Mouse (Mus musculus) kidney, adult 9 months (tissue): ENCODE measurements around the gene Il25.
"Not testable (repeated sequence)": the region's sequence is repeated elsewhere in the genome, so short reads cannot be mapped to it uniquely, and the experiment has no call there.

Source experiments
- DNase-seq: peaks from one replicate; pipeline ENCODE4 v3.0.0; 2022

The Il25 gene

DNA sequence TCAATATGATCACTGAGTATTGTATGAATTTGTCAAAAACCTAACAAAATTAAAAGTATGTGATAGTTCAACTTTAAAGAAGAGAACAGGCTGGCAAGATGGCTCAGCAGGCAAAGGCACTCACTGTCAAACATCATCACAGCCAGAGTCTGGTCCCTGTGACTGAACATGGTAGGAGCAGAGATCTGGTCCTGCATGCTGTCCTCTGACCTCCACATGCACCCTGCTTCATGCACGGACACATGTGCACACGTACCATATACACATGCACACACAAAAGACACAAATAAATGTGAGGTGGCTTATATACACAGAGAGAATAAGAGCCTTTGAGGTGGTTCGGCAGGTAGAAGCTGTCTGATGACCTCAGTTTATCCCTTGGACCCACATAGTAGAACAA lies 23.0 kb downstream of the Il25 start:
- no peak for DNase-seq

DNA sequence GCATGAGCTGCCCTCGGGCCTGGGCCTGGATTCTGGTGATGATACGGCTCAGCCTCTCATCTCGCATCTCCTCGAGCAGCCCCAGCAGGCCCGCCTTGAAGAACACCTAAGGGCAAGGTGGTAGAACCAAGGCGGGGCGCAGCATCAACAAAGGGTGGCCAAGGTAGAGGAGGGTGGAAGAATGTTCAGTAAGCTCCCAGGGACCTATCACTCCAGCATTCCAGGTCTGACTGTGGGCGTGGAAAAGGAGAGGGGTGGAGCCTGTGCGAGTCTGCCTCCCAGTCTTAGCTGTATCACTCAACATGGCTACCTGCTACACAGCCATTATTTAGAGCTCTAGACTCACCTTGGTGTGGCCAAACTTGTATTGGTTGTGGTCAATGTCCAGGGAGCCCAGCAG lies 24.0 kb downstream of the Il25 start:
- no peak for DNase-seq

DNA sequence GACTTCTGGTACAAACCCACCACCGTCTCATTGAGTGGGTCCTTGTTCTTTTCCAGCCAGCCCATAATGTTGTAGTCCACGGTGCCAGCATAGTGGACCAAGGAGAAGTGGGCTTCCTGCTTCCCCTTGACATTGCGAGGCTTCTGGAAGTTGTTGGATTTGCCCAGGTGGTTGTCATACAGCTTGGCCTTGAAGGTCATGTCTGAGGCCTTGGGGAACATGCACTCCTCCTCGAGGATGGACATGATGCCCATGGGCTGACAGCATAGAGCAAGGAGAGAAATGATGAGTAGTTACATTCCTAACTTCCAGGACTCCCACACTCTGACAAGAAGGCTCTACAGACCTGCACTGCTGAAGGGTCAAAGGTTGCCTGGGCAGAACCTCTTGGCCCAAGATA lies 26.0 kb downstream of the Il25 start:
- DNase-seq: no peak

DNA sequence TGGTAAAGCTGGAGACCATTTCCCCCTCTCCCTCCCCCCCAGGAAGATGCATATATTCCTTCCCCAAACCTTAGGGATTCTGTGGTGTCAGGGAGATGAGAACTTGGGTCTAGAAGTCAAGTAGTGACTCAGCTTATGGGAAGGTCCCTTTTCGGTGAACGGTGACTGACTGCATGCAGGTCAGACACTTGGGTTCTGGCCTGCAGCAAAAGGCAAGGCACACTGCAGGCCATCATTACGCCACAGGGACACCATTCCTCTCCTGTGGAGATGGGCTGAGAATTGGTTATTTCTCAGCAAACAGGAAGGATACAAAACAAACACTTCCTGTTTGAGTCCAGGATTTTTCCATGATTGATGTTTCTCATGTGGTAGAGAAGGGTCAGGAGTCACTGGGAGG lies 26.7 kb downstream of the Il25 start:
- DNase-seq: no peak

DNA sequence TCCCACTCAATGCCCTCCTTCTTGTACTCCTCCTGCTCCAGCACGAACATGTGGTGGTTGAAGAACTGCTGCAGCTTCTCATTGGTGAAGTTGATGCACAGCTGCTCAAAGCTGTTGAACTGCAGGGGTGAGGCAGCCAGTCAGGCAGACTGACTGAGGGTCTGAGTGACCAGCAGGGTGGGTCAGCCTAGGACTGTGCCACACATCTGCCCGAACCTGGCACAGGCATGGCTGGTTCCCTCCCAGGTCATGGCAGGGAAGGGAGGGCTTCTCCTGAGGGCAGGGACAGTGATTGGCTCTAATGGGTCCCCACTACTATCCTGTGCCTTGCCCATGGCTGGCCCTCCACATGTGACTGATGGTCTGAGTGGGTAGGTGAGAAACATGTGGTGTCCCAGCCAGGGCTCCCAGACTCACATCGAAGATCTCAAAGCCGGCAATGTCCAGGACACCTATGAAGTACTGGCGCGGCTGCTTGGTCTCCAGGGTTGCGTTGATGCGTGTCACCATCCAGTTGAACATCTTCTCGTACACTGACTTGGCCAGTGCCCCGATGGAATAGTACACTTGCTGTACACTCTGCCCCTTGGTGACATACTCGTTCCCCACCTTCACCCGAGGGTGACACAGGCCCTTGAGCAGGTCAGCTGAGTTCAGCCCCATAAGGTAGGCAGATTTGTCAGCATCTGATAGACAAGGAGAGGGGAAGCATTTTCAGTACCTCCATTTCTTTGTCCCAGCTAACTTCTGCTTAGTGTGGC lies 27.5 kb downstream of the Il25 start:
- not testable (repeated sequence) for DNase-seq

DNA sequence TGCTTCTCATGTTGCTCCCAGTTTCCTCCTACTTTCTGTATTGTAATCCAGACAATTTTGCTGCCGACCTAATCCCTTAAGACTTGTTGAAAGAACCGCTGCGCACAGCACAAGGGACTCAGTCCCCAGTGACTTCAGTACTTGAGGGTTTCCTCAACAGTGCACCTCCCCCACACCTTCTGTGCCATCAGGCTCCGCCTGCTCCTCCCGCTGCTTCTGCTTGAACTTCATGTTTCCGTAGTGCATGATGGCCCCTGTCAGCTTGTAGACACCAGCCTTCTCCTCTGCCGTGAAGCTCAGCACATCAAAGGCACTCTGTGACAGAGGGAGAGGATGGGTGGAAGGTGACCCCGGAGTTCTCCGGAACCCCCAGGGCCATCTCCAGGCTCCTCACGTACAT lies 28.3 kb downstream of the Il25 start:
- no peak for DNase-seq

DNA sequence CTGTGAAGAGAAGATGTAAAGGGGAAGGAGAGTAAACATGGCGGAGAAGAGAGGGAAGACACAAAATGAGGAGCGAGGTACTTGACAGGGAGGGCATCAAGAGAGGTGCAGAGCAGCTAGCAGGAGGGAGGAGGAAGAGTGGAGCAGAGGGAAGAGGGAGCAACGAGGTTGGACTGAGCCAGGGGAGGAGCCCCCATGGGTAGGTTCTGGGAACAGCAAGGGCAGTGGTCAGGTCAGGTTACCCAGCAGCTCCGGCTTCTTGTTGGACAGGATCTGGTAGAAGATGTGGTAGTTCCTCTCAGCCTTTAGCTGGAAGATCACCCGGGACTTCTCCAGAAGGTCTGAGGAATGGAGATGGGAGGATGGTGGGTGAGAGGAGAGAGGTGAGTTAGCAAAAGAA lies 29.0 kb downstream of the Il25 start:
- DNase-seq: no peak

DNA sequence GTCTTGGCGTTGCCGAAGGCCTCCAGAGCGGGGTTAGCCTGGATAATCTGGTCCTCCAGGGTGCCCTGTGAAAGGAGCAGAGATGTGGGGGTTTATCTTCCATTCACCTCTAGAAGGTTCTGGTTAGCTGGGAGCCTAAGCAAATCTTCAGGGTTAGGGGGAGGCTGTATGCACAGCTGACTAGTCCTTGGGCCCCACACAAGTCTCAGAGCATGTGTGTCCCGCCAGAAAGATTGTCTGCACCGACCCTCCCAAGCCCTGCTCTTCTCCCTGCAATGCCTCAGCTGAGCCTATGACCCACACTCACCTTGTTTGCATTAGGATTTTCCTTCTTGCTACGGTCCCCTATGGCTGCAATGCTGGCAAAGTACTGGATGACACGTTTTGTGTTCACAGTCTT lies 30.2 kb downstream of the Il25 start:
- DNase-seq: no peak

DNA sequence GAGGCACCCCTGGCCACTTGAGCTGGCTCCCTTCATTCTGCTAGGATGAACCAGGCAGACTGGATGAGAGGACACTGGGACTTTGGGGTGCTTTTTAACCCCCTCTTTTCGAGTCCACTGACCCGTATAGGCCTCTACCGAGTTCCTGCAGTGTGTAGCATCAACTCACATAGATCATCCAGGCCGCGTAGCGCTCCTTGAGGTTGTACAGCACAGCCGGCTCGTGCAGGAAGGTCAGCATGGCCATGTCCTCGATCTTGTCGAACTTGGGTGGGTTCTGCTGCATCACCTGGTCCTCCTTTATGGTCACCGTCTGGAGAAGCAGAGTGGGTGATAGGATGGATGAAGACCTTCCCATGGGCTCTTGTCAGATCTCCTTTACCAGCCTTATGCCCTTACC lies 31.2 kb downstream of the Il25 start:
- DNase-seq: no peak

DNA sequence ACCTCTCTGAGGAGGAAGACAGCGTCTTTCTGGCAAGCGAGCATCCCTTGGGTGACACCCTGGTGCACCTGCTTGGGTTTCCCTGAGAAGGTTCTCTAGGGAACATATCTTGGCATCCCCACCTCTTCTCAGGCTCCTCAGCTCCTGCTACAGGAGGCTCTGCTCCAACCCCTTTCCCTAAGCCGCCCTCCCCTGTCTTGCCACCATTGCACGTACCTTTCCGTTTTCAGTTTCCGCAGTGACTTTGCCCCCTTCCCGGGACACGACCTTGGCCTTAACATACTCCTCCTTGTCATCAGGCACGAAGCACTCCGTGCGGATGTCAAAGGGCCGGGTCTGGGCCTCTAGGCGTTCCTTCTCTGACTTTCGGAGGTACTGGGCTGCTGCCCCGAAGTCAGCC lies 32.5 kb downstream of the Il25 start:
- no peak for DNase-seq

DNA sequence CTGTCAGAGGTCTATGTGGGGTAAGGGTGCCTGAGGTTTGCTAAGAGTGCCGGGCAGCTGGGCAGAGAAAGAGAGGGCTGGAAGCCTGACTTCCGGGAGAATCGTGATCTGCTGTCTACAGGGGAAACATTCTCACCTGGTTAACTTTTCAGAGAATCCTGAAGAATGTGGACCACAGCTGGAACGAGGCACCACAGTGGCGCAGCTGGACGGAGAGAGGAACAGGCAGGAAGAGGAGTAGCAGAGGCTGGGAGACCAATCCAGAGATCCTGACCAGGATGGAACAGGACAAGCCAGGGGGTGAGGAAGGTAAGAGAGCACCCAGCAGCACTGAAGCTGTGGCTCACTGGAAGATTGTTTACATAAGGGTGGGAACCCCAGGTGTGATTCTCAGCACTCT lies 33.1 kb downstream of the Il25 start:
- DNase-seq: no peak

DNA sequence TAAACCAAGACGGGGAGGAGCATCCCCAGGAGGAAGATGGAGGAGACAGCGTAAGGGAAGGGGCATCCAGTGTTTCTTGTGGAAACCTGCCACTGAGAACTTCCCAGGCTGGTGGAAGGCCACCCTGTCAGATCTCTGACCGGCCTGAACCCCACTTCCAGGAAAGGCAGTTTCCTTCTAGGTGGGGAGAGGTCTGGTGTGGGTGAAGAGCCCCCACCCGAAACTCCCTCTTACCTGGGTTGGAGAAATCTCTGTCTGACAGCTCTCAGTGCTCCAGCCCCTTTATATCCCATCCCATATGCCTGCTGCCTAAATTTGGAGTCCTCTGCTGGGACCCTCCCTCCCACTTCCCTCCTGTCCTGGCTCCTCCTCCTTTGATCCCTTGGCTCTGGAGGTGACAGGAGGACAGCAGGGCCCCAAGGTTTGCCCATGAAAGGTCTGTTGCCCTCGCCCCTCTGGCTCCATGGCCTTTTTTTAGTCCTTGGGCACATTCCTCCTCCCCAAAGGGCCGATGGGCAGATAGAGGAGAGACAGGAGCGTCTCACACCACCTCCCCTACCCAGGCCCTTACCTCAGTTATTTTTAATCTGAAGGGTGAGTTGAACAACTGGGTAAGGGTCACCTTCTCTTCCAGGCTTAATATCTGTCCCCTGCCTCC lies 34.0 kb downstream of the Il25 start, which contains the start of gene Myh6:
Myh6 (minus strand) TSS at position 608 of the 658 bp plus-strand sequence.
- no peak for DNase-seq

DNA sequence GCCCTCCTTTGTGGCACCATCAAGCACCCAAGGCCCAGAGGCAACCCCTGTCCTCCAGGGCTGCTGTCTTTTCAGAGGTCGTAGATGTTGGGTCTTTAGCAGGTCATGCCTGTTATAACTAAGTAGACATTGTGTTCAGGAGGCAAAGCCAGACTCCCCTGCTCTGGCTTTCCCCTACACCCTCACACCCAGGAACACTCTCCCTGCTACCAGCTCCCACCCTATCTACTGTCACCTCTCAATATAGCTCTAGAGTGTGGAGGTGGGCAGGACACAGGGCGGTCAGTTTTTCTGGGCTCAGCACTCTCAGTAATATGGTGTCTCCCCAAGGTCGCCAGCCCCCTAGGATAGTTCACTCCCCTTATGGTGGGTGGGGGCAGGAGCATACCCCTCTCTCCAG lies 35.4 kb downstream of the Il25 start:
- DNase-seq: no peak

DNA sequence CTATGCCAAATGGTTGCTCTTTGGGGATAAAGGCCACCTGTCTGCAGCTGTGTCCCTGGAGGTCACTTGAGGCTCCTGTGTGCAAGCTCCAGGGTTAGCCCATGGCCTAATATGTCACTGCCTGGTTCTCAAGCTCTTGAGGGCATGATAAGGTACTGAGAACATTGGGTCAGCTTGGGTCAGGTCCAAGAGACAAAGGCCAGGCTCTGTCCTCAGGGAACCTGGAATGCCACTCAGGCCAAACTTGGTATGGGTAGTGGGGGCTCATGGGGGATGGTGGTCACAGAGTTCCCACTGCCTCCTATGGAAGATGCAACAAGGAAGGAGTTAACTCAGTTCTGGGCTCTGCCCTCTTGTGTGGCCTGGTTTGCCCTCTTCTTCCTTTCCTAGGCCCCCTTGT lies 35.8 kb downstream of the Il25 start:
- DNase-seq: no peak

DNA sequence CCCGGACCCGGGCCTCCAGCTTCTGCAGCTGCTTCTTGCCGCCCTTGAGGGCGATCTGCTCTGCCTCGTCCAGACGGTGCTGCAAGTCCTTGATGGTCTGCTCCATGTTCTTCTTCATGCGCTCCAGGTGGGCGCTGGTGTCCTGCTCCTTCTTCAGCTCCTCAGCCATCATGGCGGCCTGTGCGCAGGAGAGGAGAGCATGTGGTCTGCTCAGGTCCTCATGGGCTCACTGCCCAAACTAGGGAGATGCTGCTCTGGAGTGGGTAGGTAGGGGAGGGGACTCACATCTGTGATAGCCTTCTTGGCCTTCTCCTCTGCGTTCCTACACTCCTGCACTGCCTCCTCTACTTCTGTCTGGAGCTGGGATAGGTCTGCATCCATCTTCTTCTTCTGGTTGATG lies 40.3 kb downstream of the Il25 start:
- not testable (repeated sequence) for DNase-seq

DNA sequence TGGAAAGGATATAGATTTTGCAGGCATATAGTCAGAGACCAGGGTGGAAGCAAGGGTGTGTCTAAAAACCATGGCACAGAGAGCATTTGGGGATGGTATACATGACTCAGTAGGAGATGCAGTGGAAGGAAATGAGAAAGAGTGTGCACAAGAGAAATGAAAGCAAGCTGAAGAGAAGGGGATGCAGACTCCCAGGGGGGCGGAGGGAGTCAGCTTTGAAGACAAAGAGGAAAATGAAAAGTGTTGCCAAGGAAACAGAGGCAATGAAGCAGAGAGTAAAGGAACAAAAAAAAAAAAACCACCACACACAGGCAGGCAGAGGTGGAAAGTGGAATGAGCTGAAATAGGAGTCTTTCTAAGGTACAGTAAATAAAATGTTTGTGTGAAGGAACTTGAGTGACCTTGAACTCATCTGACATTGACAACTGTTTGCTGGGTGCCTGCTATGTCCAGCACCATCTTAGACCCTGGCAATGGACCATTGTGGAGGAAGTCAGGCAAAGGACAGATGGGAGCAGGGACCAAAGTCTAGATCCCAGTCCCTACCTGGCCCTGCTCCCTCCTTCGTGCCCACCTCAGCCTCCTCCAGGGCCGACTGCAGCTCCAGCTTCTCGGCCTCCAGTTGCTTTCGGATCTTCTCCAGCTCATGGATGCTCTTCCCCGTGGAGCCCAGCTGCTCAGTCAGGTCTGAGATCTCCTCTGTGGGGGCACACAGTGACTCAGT lies 41.7 kb downstream of the Il25 start:
- no peak for DNase-seq

DNA sequence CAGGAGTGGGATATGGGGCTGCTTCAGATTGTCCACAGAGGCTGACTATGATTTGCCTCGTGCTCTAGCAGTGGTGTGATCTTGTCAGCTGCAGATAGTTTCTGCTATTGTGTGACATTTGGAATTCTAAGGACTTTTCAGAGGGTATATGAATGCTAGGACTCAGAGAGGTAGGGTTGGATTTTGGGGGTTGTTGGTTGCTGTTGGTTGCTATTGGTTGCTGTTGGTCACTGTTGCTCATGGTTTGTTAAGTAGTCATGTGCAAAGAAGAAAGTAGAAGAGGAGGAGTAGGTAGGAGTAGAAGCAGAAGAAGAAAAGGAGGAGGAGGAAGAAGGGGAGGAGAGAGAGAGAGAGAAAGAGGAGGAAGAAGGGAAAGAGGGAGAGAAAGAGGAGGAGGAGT lies 44.1 kb downstream of the Il25 start, which contains the start of gene Gm17428:
Gm17428 (plus strand) TSS at position 301 of the 400 bp plus-strand sequence.
- no peak for DNase-seq

DNA sequence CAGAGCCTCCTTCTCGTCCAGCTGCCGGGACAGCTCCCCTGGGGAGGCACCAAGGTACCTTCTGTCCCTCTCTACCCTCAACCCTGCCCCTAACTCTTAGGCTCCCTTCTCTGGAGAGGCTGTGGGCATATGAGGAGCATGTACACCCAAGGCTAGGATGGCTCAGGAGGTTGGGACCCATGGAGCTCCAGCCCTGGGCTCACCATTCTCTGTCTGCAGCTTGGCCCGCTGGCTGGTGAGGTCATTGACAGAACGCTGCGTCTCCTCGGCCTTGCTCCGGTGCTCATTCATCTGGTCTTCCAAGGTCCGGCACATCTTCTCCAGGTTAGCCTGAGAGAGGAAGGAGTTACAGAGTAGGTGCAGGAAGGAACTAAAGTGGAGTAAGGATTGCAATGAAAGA lies 46.2 kb downstream of the Il25 start:
- DNase-seq: no peak

DNA sequence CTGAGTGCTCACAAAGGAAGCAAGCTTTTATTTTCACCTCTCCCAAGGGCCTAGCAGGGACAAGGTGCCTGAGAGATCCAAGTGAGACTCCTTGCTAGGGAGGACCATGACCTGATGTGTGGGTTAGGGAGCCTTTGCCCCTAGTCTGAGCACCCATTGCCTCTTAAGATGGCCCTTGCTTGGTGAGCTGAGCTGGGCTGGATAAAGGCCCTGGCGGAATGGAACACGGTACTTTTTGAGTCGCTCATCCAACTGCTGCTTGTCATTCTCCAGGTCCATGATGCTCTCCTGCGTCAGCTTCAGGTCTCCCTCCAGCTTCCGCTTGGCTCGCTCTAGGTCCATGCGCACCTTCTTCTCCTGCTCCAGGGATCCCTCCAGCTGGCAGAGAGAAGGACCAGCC lies 49.4 kb downstream of the Il25 start:
- DNase-seq: no peak
